Mouse (Mus musculus): ENCODE results near the gene Vwce.
A peak's percentile ranks its signal among the peaks of the same experiment; 100 is the strongest.

The Vwce gene

GRCm38 (mm10) chr19:10634106-10634871 is at the start of gene Vwce:
Gene Vwce, plus strand, starts transcription at chr19:10634213.
- ATAC-seq (ENCODE audit: insufficient number of reproducible peaks, low FRiP score, low TSS enrichment) = peak; percentile 61

GRCm38 (mm10) chr19:10585112-10585511 is 48.9 kb upstream of the Vwce start:
- ATAC-seq (ENCODE audit: insufficient number of reproducible peaks, low FRiP score, low TSS enrichment) = no peak

- ATAC-seq (ENCODE audit: insufficient number of reproducible peaks, low FRiP score, low TSS enrichment) = no peak
Observed at GRCm38 (mm10) chr19:10587231-10587630, 46.8 kb upstream of the Vwce start.

GRCm38 (mm10) chr19:10589127-10589857 is 44.7 kb upstream of the Vwce start:
- no peak for ATAC-seq (ENCODE audit: insufficient number of reproducible peaks, low FRiP score, low TSS enrichment)

GRCm38 (mm10) chr19:10590301-10590700 is 43.7 kb upstream of the Vwce start:
- ATAC-seq (ENCODE audit: insufficient number of reproducible peaks, low FRiP score, low TSS enrichment) = no peak

- no peak for ATAC-seq (ENCODE audit: insufficient number of reproducible peaks, low FRiP score, low TSS enrichment)
Observed at GRCm38 (mm10) chr19:10591659-10592377, 42.2 kb upstream of the Vwce start.

GRCm38 (mm10) chr19:10598188-10598587 is 35.8 kb upstream of the Vwce start:
- no peak for ATAC-seq (ENCODE audit: insufficient number of reproducible peaks, low FRiP score, low TSS enrichment)

- ATAC-seq (ENCODE audit: insufficient number of reproducible peaks, low FRiP score, low TSS enrichment) = no peak
Observed at GRCm38 (mm10) chr19:10599648-10600047, 34.4 kb upstream of the Vwce start.

GRCm38 (mm10) chr19:10602247-10602769 is 31.7 kb upstream of the Vwce start:
- no peak for ATAC-seq (ENCODE audit: insufficient number of reproducible peaks, low FRiP score, low TSS enrichment)

GRCm38 (mm10) chr19:10602787-10603186 is 31.2 kb upstream of the Vwce start:
- ATAC-seq (ENCODE audit: insufficient number of reproducible peaks, low FRiP score, low TSS enrichment) = peak; percentile 65

- ATAC-seq (ENCODE audit: insufficient number of reproducible peaks, low FRiP score, low TSS enrichment) = no peak
Observed at GRCm38 (mm10) chr19:10603660-10604523, 30.1 kb upstream of the Vwce start.

- ATAC-seq (ENCODE audit: insufficient number of reproducible peaks, low FRiP score, low TSS enrichment) = no peak
Observed at GRCm38 (mm10) chr19:10604534-10604933, 29.5 kb upstream of the Vwce start.

GRCm38 (mm10) chr19:10605293-10605900 is 28.6 kb upstream of the Vwce start, which contains the start of the genes Ddb1 and Tkfc:
Gene Ddb1, plus strand, starts transcription at chr19:10605327.
Gene Tkfc, minus strand, starts transcription at chr19:10605654.
- peak; percentile 94 for ATAC-seq (ENCODE audit: insufficient number of reproducible peaks, low FRiP score, low TSS enrichment)

GRCm38 (mm10) chr19:10605901-10606622 is 28.0 kb upstream of the Vwce start:
- no peak for ATAC-seq (ENCODE audit: insufficient number of reproducible peaks, low FRiP score, low TSS enrichment)

GRCm38 (mm10) chr19:10608573-10609240 is 25.3 kb upstream of the Vwce start:
- ATAC-seq (ENCODE audit: insufficient number of reproducible peaks, low FRiP score, low TSS enrichment) = no peak

GRCm38 (mm10) chr19:10634872-10635318 is 882 bp downstream of the Vwce start:
- peak; percentile 78; the same call in 1 of the 2 replicates for ATAC-seq (ENCODE audit: insufficient number of reproducible peaks, low FRiP score, low TSS enrichment)

GRCm38 (mm10) chr19:10637840-10638239 is 3.8 kb downstream of the Vwce start:
- no peak for ATAC-seq (ENCODE audit: insufficient number of reproducible peaks, low FRiP score, low TSS enrichment)

- no peak for ATAC-seq (ENCODE audit: insufficient number of reproducible peaks, low FRiP score, low TSS enrichment)
Observed at GRCm38 (mm10) chr19:10640080-10640479, 6.1 kb downstream of the Vwce start.

Data from cerebellum, adult (tissue).